Mouse (Mus musculus): ENCODE measurements around the gene Slc35f4.
"Not testable (repeated sequence)": the region's sequence is repeated elsewhere in the genome, so short reads cannot be mapped to it uniquely, and the experiment has no call there.

Slc35f4 gene

DNA sequence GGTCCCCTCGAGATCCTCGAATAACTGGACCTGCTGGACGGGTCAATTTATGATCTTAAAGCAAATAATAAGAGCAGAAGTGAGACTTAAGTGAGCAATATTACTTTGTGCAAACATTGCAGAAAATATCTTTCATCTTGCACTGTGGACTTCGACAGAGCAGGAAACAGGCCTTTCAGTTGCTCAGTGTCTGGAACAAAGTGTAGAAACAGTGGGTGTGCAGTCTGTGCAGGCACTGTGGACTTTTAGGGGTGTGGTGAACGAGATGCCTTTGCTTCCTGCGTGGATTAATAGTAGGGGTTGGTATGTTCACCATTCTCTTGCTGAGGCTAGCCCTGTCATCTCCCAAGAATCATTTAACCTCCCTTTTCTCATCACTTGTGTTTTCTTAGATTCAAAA lies 247.0 kb downstream of the Slc35f4 start:
- DNase-seq (ENCODE audit: low spot score in 2 of 2), result no peak

DNA sequence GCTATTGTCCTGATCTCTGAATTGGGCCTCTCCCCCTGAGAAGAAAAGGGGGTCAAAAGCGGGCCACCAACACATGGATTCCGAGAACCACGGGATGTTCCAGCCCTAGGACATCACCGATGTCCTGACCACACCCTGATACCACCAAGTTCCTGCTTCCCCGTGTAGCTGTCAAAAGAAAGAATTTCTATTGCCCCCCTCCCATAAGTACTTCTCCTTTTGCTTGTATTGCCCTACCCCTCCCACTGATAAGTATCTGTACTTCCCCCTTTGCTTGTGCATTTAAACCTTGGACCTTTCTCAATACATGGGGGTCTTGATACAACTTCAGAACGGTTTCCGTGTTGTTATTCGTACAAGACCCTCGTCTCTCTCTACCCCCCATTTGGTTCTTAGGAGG lies 247.4 kb downstream of the Slc35f4 start:
- not testable (repeated sequence) for DNase-seq (ENCODE audit: low spot score in 2 of 2)

DNA sequence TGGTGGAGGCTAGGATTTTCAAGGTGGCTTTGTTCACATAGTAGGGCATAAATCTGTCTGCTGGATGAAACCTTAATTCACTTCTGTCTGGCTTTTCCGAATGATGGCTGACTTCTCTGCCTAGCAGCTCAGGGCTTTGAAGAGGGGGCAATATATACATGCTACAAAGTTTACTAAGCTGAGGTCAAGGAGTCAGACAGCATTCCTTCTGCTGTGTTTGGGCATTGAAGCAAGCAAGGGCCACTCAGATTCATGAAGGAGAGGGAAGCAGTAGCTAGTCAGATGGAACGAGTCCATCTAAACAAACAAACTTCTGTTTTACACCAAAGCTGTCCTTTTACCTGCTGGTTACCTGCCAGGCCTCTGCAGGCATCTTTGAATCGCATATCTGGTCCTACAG lies 248.2 kb downstream of the Slc35f4 start:
- no peak for DNase-seq (ENCODE audit: low spot score in 2 of 2)

DNA sequence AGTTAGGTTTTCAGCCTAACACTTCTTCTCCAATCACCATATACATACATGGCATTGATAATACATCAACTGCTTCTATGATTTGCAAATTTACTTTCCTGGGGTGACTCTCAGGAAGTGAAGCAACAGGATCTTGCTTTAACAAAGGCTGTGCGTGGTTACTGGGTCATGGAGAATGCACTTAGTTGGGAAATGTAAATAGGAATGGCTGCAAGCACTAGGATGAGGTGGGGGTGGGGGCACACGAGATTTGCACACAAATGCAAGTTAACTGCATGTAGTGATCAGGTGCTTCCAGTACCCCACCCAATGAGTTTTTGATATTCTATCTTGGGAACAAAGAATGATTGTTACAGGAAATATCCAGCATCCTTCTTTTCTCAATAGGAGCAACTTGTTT lies 250.5 kb downstream of the Slc35f4 start:
- DNase-seq (ENCODE audit: low spot score in 2 of 2), result no peak

DNA sequence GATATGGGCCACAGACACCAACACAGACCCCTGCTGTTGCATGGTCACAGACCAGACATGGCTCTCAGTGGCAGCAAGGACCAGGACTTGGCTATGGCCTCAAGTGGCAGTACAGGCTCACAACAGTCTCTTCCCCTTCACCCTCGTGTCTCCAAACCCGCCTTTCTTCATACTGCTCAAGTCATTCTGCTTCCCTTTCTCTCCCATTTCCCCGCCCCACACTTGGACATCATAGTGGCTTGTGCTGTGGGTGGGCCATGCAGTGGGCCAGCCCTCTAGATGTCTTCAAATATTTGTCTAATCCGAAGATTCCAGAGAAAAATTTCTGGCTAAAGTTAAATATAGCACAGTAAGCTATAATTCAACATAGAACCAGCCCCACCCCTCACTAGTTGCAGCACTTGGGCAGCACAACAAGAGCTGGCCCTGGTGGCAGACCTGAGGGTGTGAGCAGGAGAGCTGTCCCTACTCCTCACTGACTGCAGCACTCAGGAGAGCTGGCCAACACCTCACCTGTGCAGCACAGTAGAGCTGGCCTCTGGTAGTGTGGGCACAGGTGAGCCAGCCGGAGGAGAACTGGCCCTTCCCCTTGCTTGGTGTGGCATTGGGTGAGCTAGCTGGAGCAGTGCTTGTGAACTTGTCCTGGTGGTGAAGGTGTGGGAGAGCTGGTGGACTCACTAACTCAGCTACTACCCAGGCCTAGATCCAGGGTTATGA lies 260.4 kb downstream of the Slc35f4 start:
- no peak for DNase-seq (ENCODE audit: low spot score in 2 of 2)

Data from frontal cortex, postnatal 36 days (tissue).